ENCODE assay signal across 15 mouse cellular contexts in the genomic region with DNA sequence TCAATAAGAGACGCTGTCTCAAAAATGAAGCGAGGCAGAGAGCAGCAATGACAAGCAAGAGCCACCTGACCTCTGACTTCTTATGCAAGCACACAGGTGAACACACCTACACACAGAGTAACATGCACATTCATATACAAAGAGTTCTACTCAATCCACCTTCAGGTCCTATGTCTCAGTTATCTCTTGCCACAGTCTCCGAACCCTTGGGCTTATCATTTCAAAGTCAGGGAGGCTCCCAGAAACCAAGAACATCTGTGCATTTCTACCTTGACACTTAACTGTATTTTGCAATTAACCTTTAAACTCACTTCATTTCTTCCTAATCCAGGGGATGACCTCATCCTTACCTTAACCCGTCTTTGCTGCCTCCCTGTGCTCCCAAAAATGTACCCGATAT.
"Had no signal": no experiment of that assay in that cellular context is flagged by ENCODE, and none has a peak within 500 bp of the region (broad histone marks: within the 10 kb centered on the region; RNA-seq: fewer than 3 reads in every experiment).

No protein-coding gene starts in this region.

- H3K9ac ChIP-seq: kidney, embryonic 15.5 days; limb, embryonic 13.5 days; neural tube, embryonic 13.5 days had no signal

- ATAC-seq: intestine, embryonic 16.5 days; lung, postnatal 0 days; midbrain, embryonic 16.5 days had no signal

- H3K4me2 ChIP-seq: kidney, embryonic 15.5 days; limb, embryonic 13.5 days; midbrain, embryonic 11.5 days; neural tube, embryonic 13.5 days had no signal

- H3K9me3 ChIP-seq: kidney, embryonic 15.5 days; limb, embryonic 13.5 days; neural tube, embryonic 13.5 days had no signal

- H3K27ac ChIP-seq: kidney, embryonic 15.5 days; limb, embryonic 13.5 days; neural tube, embryonic 13.5 days had no signal

- H3K4me3 ChIP-seq: kidney, embryonic 15.5 days; limb, embryonic 13.5 days; neural tube, embryonic 13.5 days had no signal

- H3K4me1 ChIP-seq: neural tube, embryonic 13.5 days had no signal

- DNase-seq: kidney, adult 2 months; kidney, postnatal 14 days; layer of hippocampus, postnatal 36 days; left cerebral cortex, postnatal 4 days; lung, adult 2 months; lung, postnatal 36 days; right cerebral cortex, postnatal 25 days; thymus, postnatal 4 days had no signal

- H3K36me3 ChIP-seq: kidney, embryonic 15.5 days; limb, embryonic 13.5 days; neural tube, embryonic 13.5 days had no signal
